ENCODE assay signal across 8 mouse cellular contexts in genomic region chr11:35769746-35770437, GRCm38 (mm10). TPM values are rescaled to one million over a fixed set of nuclear protein-coding genes. Genes with fewer than 3 reads are reported as not detected.
DNase-seq lines count a peak whose midpoint lies in the region; ATAC-seq and TF ChIP-seq lines count a peak whose summit lies in the region.

No protein-coding gene starts in this region.

- peak; percentile 84 for DNase-seq in 3134 (ENCODE audit: extremely low read depth, insufficient read length, low spot score)
- DNase-seq in NIH3T3 (ENCODE audit: low read depth): peak; percentile 89
- DNase-seq in cerebellum, postnatal 14 days: peak; percentile 88 to 90
- peak; percentile 89 for DNase-seq in gastrocnemius, adult 2 months
- peak; percentile 77 for DNase-seq in limb, embryonic 11.5 days (ENCODE audit: low spot score)
- no peak for DNase-seq in midbrain, embryonic 14.5 days
- peak; percentile 81 for DNase-seq in urinary bladder, adult 2 months (ENCODE audit: low spot score)

- intact Hi-C loops in gastrocnemius, adult 2 months (cut with DNase I): loop anchor here (5.0 kb wide), 1 partner anchor 62 kb away; the partner anchor contains the start of gene Rars

- H3K4me1 ChIP-seq in hindbrain, embryonic 16.5 days (ENCODE audit: control insufficient read depth, insufficient read depth, low read depth, low read length): peaks cover 14% of the 10 kb centered on the region
- H3K4me1 ChIP-seq in limb, embryonic 11.5 days (ENCODE audit: control insufficient read depth, insufficient read depth, low read length): peaks cover 3% of the 10 kb centered on the region; the same call in 1 of the 2 replicates
- peaks cover 19% of the 10 kb centered on the region for H3K4me1 ChIP-seq in midbrain, embryonic 14.5 days (ENCODE audit: control insufficient read depth, insufficient read depth, low read length)

- H3K36me3 ChIP-seq in hindbrain, embryonic 16.5 days (ENCODE audit: control insufficient read depth, insufficient read depth, low read length): no peaks in the 10 kb centered on the region
- H3K36me3 ChIP-seq in limb, embryonic 11.5 days (ENCODE audit: control insufficient read depth, insufficient read depth, low read length): peaks cover 2% of the 10 kb centered on the region; the same call in 1 of the 2 replicates
- no peaks in the 10 kb centered on the region for H3K36me3 ChIP-seq in midbrain, embryonic 14.5 days (ENCODE audit: control insufficient read depth, insufficient read depth, low read length)

- 1% methylated on average over 23 of the region's 41 CpGs for WGBS in hindbrain, embryonic 16.5 days
- WGBS in limb, embryonic 11.5 days: under 1% methylated on average over 31 of the region's 41 CpGs
- WGBS in midbrain, embryonic 14.5 days: 0% methylated on average over 41 of the region's 41 CpGs

- TF ChIP-seq CTCF in gastrocnemius, adult 2 months (IDR thresholded peaks at IDR 0.05): no peak

- no peaks in the 10 kb centered on the region for H3K9me3 ChIP-seq in hindbrain, embryonic 16.5 days (ENCODE audit: control insufficient read depth, low read length)
- H3K9me3 ChIP-seq in limb, embryonic 11.5 days (ENCODE audit: control insufficient read depth, low read length): no peaks in the 10 kb centered on the region
- H3K9me3 ChIP-seq in midbrain, embryonic 14.5 days (ENCODE audit: control insufficient read depth, low read length): no peaks in the 10 kb centered on the region

- H3K4me2 ChIP-seq in hindbrain, embryonic 16.5 days (ENCODE audit: low read length): peak overlapping the region; percentile 69
- peak overlapping the region; percentile 63 for H3K4me2 ChIP-seq in limb, embryonic 11.5 days (ENCODE audit: low read depth, severe bottlenecking)
- H3K4me2 ChIP-seq in midbrain, embryonic 14.5 days (ENCODE audit: low read length): peak overlapping the region; percentile 79

- peak; percentile 87 for ATAC-seq in hindbrain, embryonic 16.5 days
- peak; percentile 89 for ATAC-seq in limb, embryonic 11.5 days (ENCODE audit: insufficient number of reproducible peaks, low FRiP score, low TSS enrichment, low read depth)
- ATAC-seq in midbrain, embryonic 14.5 days (ENCODE audit: low FRiP score, low TSS enrichment): peak; percentile 87

- peak overlapping the region; percentile 92 for H3K9ac ChIP-seq in hindbrain, embryonic 16.5 days (ENCODE audit: low read depth, low read length)
- peak overlapping the region; percentile 98 for H3K9ac ChIP-seq in limb, embryonic 11.5 days (ENCODE audit: low read length)
- peak overlapping the region; percentile 98 for H3K9ac ChIP-seq in midbrain, embryonic 14.5 days (replicated peaks; ENCODE audit: low read length)

- H3K27ac ChIP-seq in gastrocnemius, adult 2 months: peak overlapping the region; percentile 97
- peak overlapping the region; percentile 96 for H3K27ac ChIP-seq in hindbrain, embryonic 16.5 days (ENCODE audit: low read depth, low read length)
- H3K27ac ChIP-seq in limb, embryonic 11.5 days (replicated peaks; ENCODE audit: low read depth, low read length): peak overlapping the region; percentile 90
- peak overlapping the region; percentile 96 for H3K27ac ChIP-seq in midbrain, embryonic 14.5 days (replicated peaks; ENCODE audit: low read depth, low read length)

- peak overlapping the region; percentile 96 for H3K4me3 ChIP-seq in gastrocnemius, adult 2 months
- H3K4me3 ChIP-seq in hindbrain, embryonic 16.5 days (ENCODE audit: low read length): peak overlapping the region; percentile 85
- peak overlapping the region; percentile 93 for H3K4me3 ChIP-seq in limb, embryonic 11.5 days (ENCODE audit: low read depth, low read length)
- peak overlapping the region; percentile 94 for H3K4me3 ChIP-seq in midbrain, embryonic 14.5 days (replicated peaks; ENCODE audit: low read depth, low read length)

- no peaks in the 10 kb centered on the region for H3K27me3 ChIP-seq in hindbrain, embryonic 16.5 days (replicated peaks; ENCODE audit: control insufficient read depth, insufficient read depth, low read length)
- no peaks in the 10 kb centered on the region for H3K27me3 ChIP-seq in limb, embryonic 11.5 days (ENCODE audit: control insufficient read depth, insufficient read depth, low read length)
- H3K27me3 ChIP-seq in midbrain, embryonic 14.5 days (ENCODE audit: control insufficient read depth, insufficient read depth, low read length): no peaks in the 10 kb centered on the region

RNA-seq across cellular contexts. Expression of gene Pank3, which starts 0.6 kb away (rescaled TPM):
- 10 to 100 TPM; 18.3 to 20.5 TPM for total RNA-seq in gastrocnemius, adult 2 months (2021)
- 16.6 and 18.4 TPM in 2 replicates for polyA plus RNA-seq in hindbrain, embryonic 16.5 days (2015; fragmentation: Nextera tagmentation; extraction: Ambion mirVana)
- 18.8 and 21.5 TPM in 2 replicates for polyA plus RNA-seq in limb, embryonic 11.5 days (2014; fragmentation: Nextera tagmentation; extraction: Ambion mirVana)
- polyA plus RNA-seq in midbrain, embryonic 14.5 days (2014; fragmentation: Nextera tagmentation; extraction: Ambion mirVana): 29.0 and 36.8 TPM in 2 replicates
- polyA plus RNA-seq in urinary bladder, adult 2 months (2012; rRNA removed): 16.7 and 17.9 TPM in 2 replicates

RNA-seq across cellular contexts. Expression of gene Fbll1, which starts 28.8 kb away (rescaled TPM):
- not detected for total RNA-seq in gastrocnemius, adult 2 months (2021)
- 4.8 and 12.2 TPM in 2 replicates for polyA plus RNA-seq in hindbrain, embryonic 16.5 days (2015; fragmentation: Nextera tagmentation; extraction: Ambion mirVana)
- not detected in 2 replicates for polyA plus RNA-seq in limb, embryonic 11.5 days (2014; fragmentation: Nextera tagmentation; extraction: Ambion mirVana)
- polyA plus RNA-seq in midbrain, embryonic 14.5 days (2014; fragmentation: Nextera tagmentation; extraction: Ambion mirVana): 24.7 and 34.8 TPM in 2 replicates
- polyA plus RNA-seq in urinary bladder, adult 2 months (2012; rRNA removed): 0.07 TPM in 1 of 2 replicates, not detected in the other
